Mouse (Mus musculus): ENCODE measurements at regions not wholly inside any gene's neighbourhood (a gene's known extent, or its start where the extent isn't known, plus 50 kb on each side); places are given as distances from the start of the nearest gene placed in this dataset.

- Histone ChIP-seq H3K36me3 (ENCODE audit: control insufficient read depth, insufficient read depth) (no peaks in the 10 kb centered on the region), H3K4me2 (ENCODE audit: low read depth, low read length) (no peak overlapping the region), H3K9me3 (replicated peaks; ENCODE audit: control insufficient read depth, low read length) (no peaks in the 10 kb centered on the region), H3K27ac (ENCODE audit: low read length) (no peak overlapping the region), H3K4me3 (ENCODE audit: low read depth, low read length) (no peak overlapping the region), H3K9ac (ENCODE audit: low read depth, low read length) (no peak overlapping the region), H3K4me1 (ENCODE audit: control insufficient read depth, low read depth, low read length) (no peaks in the 10 kb centered on the region), H3K27me3 (ENCODE audit: control insufficient read depth, insufficient read depth, low read depth, low read length) (no peaks in the 10 kb centered on the region)
- no peak for ATAC-seq (ENCODE audit: low read depth)
- WGBS (ENCODE audit: insufficient replicate concordance): 63% methylated on average over 4 of the region's 4 CpGs
These were observed 234.0 kb downstream of the Snx10 start for GRCm38 (mm10) chr6:51757746-51758145.

DNA sequence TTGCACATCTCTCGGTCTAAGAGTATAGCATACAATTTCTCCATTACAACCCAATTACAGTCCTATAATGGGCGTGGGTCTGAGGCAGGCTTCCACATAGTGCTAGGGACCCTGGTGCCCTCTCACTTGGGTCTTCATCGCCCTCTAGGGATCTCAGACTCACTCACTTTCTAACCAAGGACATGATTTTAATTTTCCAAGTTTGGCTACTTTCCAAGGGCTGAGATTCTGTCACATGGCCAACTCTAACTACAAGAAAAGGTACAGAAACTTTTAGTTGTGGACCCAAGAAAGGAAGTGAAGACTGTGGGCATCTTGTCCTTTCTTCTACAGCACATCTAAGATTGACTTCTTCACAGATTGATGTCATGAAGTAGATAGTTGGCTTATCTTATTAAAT, 235.1 kb downstream of the Snx10 start:
- Histone ChIP-seq H3K4me1 (ENCODE audit: control insufficient read depth, low read depth, low read length) (no peaks in the 10 kb centered on the region), H3K4me2 (ENCODE audit: low read depth, low read length) (no peak overlapping the region), H3K9ac (ENCODE audit: low read depth, low read length) (no peak overlapping the region), H3K4me3 (ENCODE audit: low read depth, low read length) (no peak overlapping the region), H3K36me3 (ENCODE audit: control insufficient read depth, insufficient read depth) (no peaks in the 10 kb centered on the region), H3K27me3 (ENCODE audit: control insufficient read depth, insufficient read depth, low read depth, low read length) (no peaks in the 10 kb centered on the region), H3K27ac (ENCODE audit: low read length) (no peak overlapping the region), H3K9me3 (replicated peaks; ENCODE audit: control insufficient read depth, low read length) (no peaks in the 10 kb centered on the region)
- no peak for ATAC-seq (ENCODE audit: low read depth)
- 39% methylated on average over 3 of the region's 3 CpGs for WGBS (ENCODE audit: insufficient replicate concordance)

GRCm38 (mm10) chr6:51760372-51760771, 236.7 kb downstream of the Snx10 start:
- ATAC-seq (ENCODE audit: low read depth): no peak
- Histone ChIP-seq H3K36me3 (ENCODE audit: control insufficient read depth, insufficient read depth) (no peaks in the 10 kb centered on the region), H3K9me3 (replicated peaks; ENCODE audit: control insufficient read depth, low read length) (no peaks in the 10 kb centered on the region), H3K27ac (ENCODE audit: low read length) (no peak overlapping the region), H3K9ac (ENCODE audit: low read depth, low read length) (no peak overlapping the region), H3K27me3 (ENCODE audit: control insufficient read depth, insufficient read depth, low read depth, low read length) (no peaks in the 10 kb centered on the region), H3K4me2 (ENCODE audit: low read depth, low read length) (no peak overlapping the region), H3K4me1 (ENCODE audit: control insufficient read depth, low read depth, low read length) (no peaks in the 10 kb centered on the region), H3K4me3 (ENCODE audit: low read depth, low read length) (no peak overlapping the region)
- 16% methylated on average over 5 of the region's 5 CpGs for WGBS (ENCODE audit: insufficient replicate concordance)

- no peak for ATAC-seq (ENCODE audit: low read depth)
- 50% methylated on average over 5 of the region's 5 CpGs for WGBS (ENCODE audit: insufficient replicate concordance)
- no peaks in the 10 kb centered on the region for H3K27me3 ChIP-seq (ENCODE audit: control insufficient read depth, insufficient read depth, low read depth, low read length)
- H3K9ac ChIP-seq (ENCODE audit: low read depth, low read length): no peak overlapping the region
- no peak overlapping the region for H3K4me3 ChIP-seq (ENCODE audit: low read depth, low read length)
- no peak overlapping the region for H3K27ac ChIP-seq (ENCODE audit: low read length)
- no peak overlapping the region for H3K4me2 ChIP-seq (ENCODE audit: low read depth, low read length)
- H3K36me3 ChIP-seq (ENCODE audit: control insufficient read depth, insufficient read depth): no peaks in the 10 kb centered on the region
- H3K4me1 ChIP-seq (ENCODE audit: control insufficient read depth, low read depth, low read length): no peaks in the 10 kb centered on the region
- no peaks in the 10 kb centered on the region for H3K9me3 ChIP-seq (replicated peaks; ENCODE audit: control insufficient read depth, low read length)
These were observed 237.8 kb downstream of the Snx10 start for GRCm38 (mm10) chr6:51761506-51761905.

- H3K9ac ChIP-seq (ENCODE audit: low read depth, low read length): no peak overlapping the region
- no peaks in the 10 kb centered on the region for H3K36me3 ChIP-seq (ENCODE audit: control insufficient read depth, insufficient read depth)
- H3K4me3 ChIP-seq (ENCODE audit: low read depth, low read length): no peak overlapping the region
- H3K27ac ChIP-seq (ENCODE audit: low read length): no peak overlapping the region
- no peak overlapping the region for H3K4me2 ChIP-seq (ENCODE audit: low read depth, low read length)
- no peak for ATAC-seq (ENCODE audit: low read depth)
- 35% methylated on average over 3 of the region's 3 CpGs for WGBS (ENCODE audit: insufficient replicate concordance)
- no peaks in the 10 kb centered on the region for H3K9me3 ChIP-seq (replicated peaks; ENCODE audit: control insufficient read depth, low read length)
- H3K4me1 ChIP-seq (ENCODE audit: control insufficient read depth, low read depth, low read length): no peaks in the 10 kb centered on the region; the same call in 1 of the 2 replicates
- no peaks in the 10 kb centered on the region for H3K27me3 ChIP-seq (ENCODE audit: control insufficient read depth, insufficient read depth, low read depth, low read length)
These were observed 242.8 kb downstream of the Snx10 start for GRCm38 (mm10) chr6:51766482-51766881.

GRCm38 (mm10) chr6:51767582-51768341, 244.1 kb downstream of the Snx10 start:
- Histone ChIP-seq H3K27me3 (ENCODE audit: control insufficient read depth, insufficient read depth, low read depth, low read length) (no peaks in the 10 kb centered on the region), H3K4me2 (ENCODE audit: low read depth, low read length) (0 out of 2 replicates have a peak overlapping the region, but pooled peaks have one; percentile 27), H3K4me1 (ENCODE audit: control insufficient read depth, low read depth, low read length) (no peaks in the 10 kb centered on the region; the same call in 1 of the 2 replicates), H3K9me3 (replicated peaks; ENCODE audit: control insufficient read depth, low read length) (no peaks in the 10 kb centered on the region), H3K36me3 (ENCODE audit: control insufficient read depth, insufficient read depth) (no peaks in the 10 kb centered on the region), H3K9ac (ENCODE audit: low read depth, low read length) (no peak overlapping the region), H3K27ac (ENCODE audit: low read length) (no peak overlapping the region), H3K4me3 (ENCODE audit: low read depth, low read length) (no peak overlapping the region)
- ATAC-seq (ENCODE audit: low read depth): peak; percentile 51; the same call in 1 of the 2 replicates
- WGBS (ENCODE audit: insufficient replicate concordance): 10% methylated on average over 15 of the region's 15 CpGs

DNA sequence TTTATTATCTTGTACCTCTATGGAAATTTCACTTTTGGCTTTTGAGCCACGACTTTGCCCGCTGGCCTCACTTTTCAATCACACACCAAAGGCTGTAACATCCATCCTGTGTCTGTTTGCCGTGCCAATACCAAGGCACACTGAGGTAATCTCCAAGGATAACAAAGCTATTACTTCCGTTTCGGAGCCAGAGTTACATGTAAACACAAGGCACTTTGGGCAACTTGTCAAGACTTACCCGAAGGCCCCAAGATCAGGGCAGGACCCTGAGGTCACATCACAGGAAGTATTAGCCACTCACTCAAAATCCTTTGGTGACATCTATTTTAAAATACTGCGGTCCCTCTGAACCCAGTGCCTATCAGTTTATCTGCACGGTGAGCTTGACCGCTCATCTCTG, 241.3 kb downstream of the Skap2 start:
- ATAC-seq (ENCODE audit: low read depth): no peak
- 64% methylated on average over 9 of the region's 9 CpGs for WGBS (ENCODE audit: insufficient replicate concordance)
- H3K27me3 ChIP-seq (ENCODE audit: control insufficient read depth, insufficient read depth, low read depth, low read length): no peaks in the 10 kb centered on the region

DNA sequence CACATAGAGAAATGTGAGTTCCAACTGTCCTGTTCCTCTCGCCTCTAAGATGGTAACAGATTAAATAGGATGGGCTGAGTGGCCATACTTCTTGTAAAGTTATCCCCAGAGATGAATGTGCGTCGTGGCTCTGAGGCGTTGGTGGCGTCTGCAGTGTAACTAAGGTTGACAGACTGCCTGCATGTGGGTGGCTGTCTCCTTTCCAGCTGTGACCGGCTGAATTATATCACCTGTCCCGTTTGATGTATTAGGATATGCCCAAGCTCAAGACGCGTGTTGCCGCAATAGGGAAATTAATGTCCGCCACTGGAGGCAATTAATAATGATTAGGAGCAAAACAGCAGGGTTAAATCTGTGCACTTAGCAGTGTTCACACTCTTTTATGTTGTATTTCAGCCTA, 240.9 kb downstream of the Skap2 start:
- H3K27ac ChIP-seq (ENCODE audit: low read length): no peak overlapping the region
- 63% methylated on average over 11 of the region's 11 CpGs for WGBS (ENCODE audit: insufficient replicate concordance)

More for the DNA sequence above, 241.3 kb downstream of the Skap2 start:
- Histone ChIP-seq H3K4me1 (ENCODE audit: control insufficient read depth, low read depth, low read length) (no peaks in the 10 kb centered on the region; the same call in 1 of the 2 replicates), H3K36me3 (ENCODE audit: control insufficient read depth, insufficient read depth) (no peaks in the 10 kb centered on the region), H3K4me2 (ENCODE audit: low read depth, low read length) (no peak overlapping the region), H3K9me3 (replicated peaks; ENCODE audit: control insufficient read depth, low read length) (no peaks in the 10 kb centered on the region), H3K9ac (ENCODE audit: low read depth, low read length) (no peak overlapping the region), H3K4me3 (ENCODE audit: low read depth, low read length) (no peak overlapping the region), H3K27ac (ENCODE audit: low read length) (no peak overlapping the region)

GRCm38 (mm10) chr6:51774771-51775170, 237.6 kb downstream of the Skap2 start:
- Histone ChIP-seq H3K27ac (ENCODE audit: low read length) (no peak overlapping the region), H3K4me1 (ENCODE audit: control insufficient read depth, low read depth, low read length) (no peaks in the 10 kb centered on the region), H3K9ac (ENCODE audit: low read depth, low read length) (no peak overlapping the region), H3K27me3 (ENCODE audit: control insufficient read depth, insufficient read depth, low read depth, low read length) (no peaks in the 10 kb centered on the region), H3K36me3 (ENCODE audit: control insufficient read depth, insufficient read depth) (no peaks in the 10 kb centered on the region), H3K4me3 (ENCODE audit: low read depth, low read length) (no peak overlapping the region), H3K4me2 (ENCODE audit: low read depth, low read length) (no peak overlapping the region), H3K9me3 (replicated peaks; ENCODE audit: control insufficient read depth, low read length) (no peaks in the 10 kb centered on the region)
- WGBS (ENCODE audit: insufficient replicate concordance): 69% methylated on average over 3 of the region's 3 CpGs
- ATAC-seq (ENCODE audit: low read depth): no peak

More for the DNA sequence above, 240.9 kb downstream of the Skap2 start:
- H3K9ac ChIP-seq (ENCODE audit: low read depth, low read length): no peak overlapping the region
- H3K4me3 ChIP-seq (ENCODE audit: low read depth, low read length): no peak overlapping the region
- no peak for ATAC-seq (ENCODE audit: low read depth)
- H3K36me3 ChIP-seq (ENCODE audit: control insufficient read depth, insufficient read depth): no peaks in the 10 kb centered on the region
- H3K4me1 ChIP-seq (ENCODE audit: control insufficient read depth, low read depth, low read length): no peaks in the 10 kb centered on the region; the same call in 1 of the 2 replicates
- no peak overlapping the region for H3K4me2 ChIP-seq (ENCODE audit: low read depth, low read length)
- no peaks in the 10 kb centered on the region for H3K27me3 ChIP-seq (ENCODE audit: control insufficient read depth, insufficient read depth, low read depth, low read length)
- H3K9me3 ChIP-seq (replicated peaks; ENCODE audit: control insufficient read depth, low read length): no peaks in the 10 kb centered on the region

All from liver, embryonic 16.5 days (tissue).